Mouse (Mus musculus) limb, embryonic 12.5 days (tissue): ENCODE measurements at regions not wholly inside any gene's neighbourhood (a gene's known extent, or its start where the extent isn't known, plus 50 kb on each side); places are given as distances from the start of the nearest gene placed in this dataset.
A peak's percentile ranks its signal among the peaks of the same experiment; 100 is the strongest.

Experiments
- ATAC-seq: fragments of 200-750 bp; cut with Nextera tagmentation; 2 replicates; pipeline ENCODE4 v1.8.0; 2017; ENCODE audit warnings: low read depth, moderate TSS enrichment; ENCODE audit not compliant: insufficient number of reproducible peaks, insufficient read depth, low FRiP score, low TSS enrichment
- H3K27ac ChIP-seq: fragments of 300-500 bp; sonication (generic); 2 replicates; pipeline ENCODE4 v1.5.1; 2016; ENCODE audit warnings: mild to moderate bottlenecking, moderate library complexity
- H3K27me3 ChIP-seq: fragments of 300-500 bp; sonication (generic); 2 replicates; pipeline ENCODE4 v1.6.1; 2016; ENCODE audit warnings: mild to moderate bottlenecking, moderate library complexity
- H3K36me3 ChIP-seq: fragments of 300-500 bp; sonication (generic); 2 replicates; pipeline ENCODE4 v1.6.1; 2016; ENCODE audit warnings: mild to moderate bottlenecking, moderate library complexity
- H3K4me1 ChIP-seq: fragments of 300-500 bp; sonication (generic); replicated peaks from 2 replicates; pipeline ENCODE4 v1.6.1; 2016
- H3K4me2 ChIP-seq: fragments of 300-500 bp; sonication (generic); 2 replicates; pipeline ENCODE4 v1.6.1; 2016; ENCODE audit warnings: mild to moderate bottlenecking, moderate library complexity
- H3K4me3 ChIP-seq: fragments of 300-500 bp; sonication (generic); replicated peaks from 2 replicates; pipeline ENCODE4 v1.5.1; 2016; ENCODE audit warnings: mild to moderate bottlenecking
- H3K9ac ChIP-seq: fragments of 300-500 bp; sonication (generic); replicated peaks from 2 replicates; pipeline ENCODE4 v1.6.1; 2016; ENCODE audit warnings: mild to moderate bottlenecking, moderate library complexity
- H3K9me3 ChIP-seq: fragments of 300-500 bp; sonication (generic); 2 replicates; pipeline ENCODE4 v1.6.1; 2016; ENCODE audit warnings: mild to moderate bottlenecking, moderate library complexity

- H3K4me2 ChIP-seq, result no peak overlapping the region
- ATAC-seq, result no peak
- peak overlapping the region; percentile 31; the same call in 1 of the 2 replicates for H3K27ac ChIP-seq
- no peaks in the 10 kb centered on the region for H3K27me3 ChIP-seq
- no peak overlapping the region for H3K4me3 ChIP-seq
- no peaks in the 10 kb centered on the region for H3K9me3 ChIP-seq
- no peaks in the 10 kb centered on the region for H3K36me3 ChIP-seq
- no peak overlapping the region for H3K9ac ChIP-seq
- peaks cover 12% of the 10 kb centered on the region for H3K4me1 ChIP-seq
These were observed 50.2 kb upstream of the Ptprg start for GRCm38 (mm10) chr14:11503156-11503555.
